Mouse (Mus musculus) megakaryocyte progenitor cell, adult 5-6 weeks (primary cell): ENCODE results near the gene Rcsd1. TPM values are rescaled to one million over a fixed set of nuclear protein-coding genes. Genes with fewer than 3 reads are reported as not detected.

Experiments
- ATAC-seq: replicated peaks from 2 replicates; pipeline ENCODE4 v1.8.0; 2016; ENCODE audit warnings: mild to moderate bottlenecking, moderate TSS enrichment, inconsistent platforms; ENCODE audit not compliant: poor library complexity
- total RNA-seq, 2 experiments: library from RNA; stranded (forward) in 1 of 2; stranded (reverse) in 1 of 2; fragments of 157-497, 149-512 nt in 1 of 2; fragments of 200-1000 nt in 1 of 2; gene quantifications; 2 replicates each; pipeline versions ENCODE4 v1.2.3 to v1.2.4; 2015 to 2017

Rcsd1 gene
- total RNA-seq, 2 experiments from 2014 or later, result 48.8 to 111 TPM

- peak; percentile 98 for ATAC-seq
Measured at GRCm38 (mm10) chr1:165634151-165634884, 75.2 kb downstream of the Rcsd1 start, which contains the start of gene Mpzl1. Gene Mpzl1 (minus strand): TSS chr1:165634538.

- ATAC-seq, result no peak
Measured at GRCm38 (mm10) chr1:165633345-165633744, 76.2 kb downstream of the Rcsd1 start.

GRCm38 (mm10) chr1:165631136-165631535 is 78.4 kb downstream of the Rcsd1 start:
- no peak for ATAC-seq

GRCm38 (mm10) chr1:165629975-165630374 is 79.6 kb downstream of the Rcsd1 start:
- no peak for ATAC-seq

- ATAC-seq, result peak; percentile 81
Measured at GRCm38 (mm10) chr1:165628603-165629002, 81.0 kb downstream of the Rcsd1 start.

- ATAC-seq, result no peak
Measured at GRCm38 (mm10) chr1:165625896-165626295, 83.7 kb downstream of the Rcsd1 start.

GRCm38 (mm10) chr1:165625058-165625457 is 84.5 kb downstream of the Rcsd1 start:
- ATAC-seq, result no peak

GRCm38 (mm10) chr1:165618201-165618624 is 91.3 kb downstream of the Rcsd1 start:
- ATAC-seq, result no peak

GRCm38 (mm10) chr1:165617166-165617891 is 92.2 kb downstream of the Rcsd1 start:
- ATAC-seq, result no peak

GRCm38 (mm10) chr1:165616652-165617051 is 92.9 kb downstream of the Rcsd1 start:
- no peak for ATAC-seq

- ATAC-seq, result no peak
Measured at GRCm38 (mm10) chr1:165614793-165615192, 94.8 kb downstream of the Rcsd1 start.

GRCm38 (mm10) chr1:165613926-165614325 is 95.6 kb downstream of the Rcsd1 start:
- ATAC-seq, result no peak

- ATAC-seq, result peak; percentile 48
Measured at GRCm38 (mm10) chr1:165612714-165613113, 96.8 kb downstream of the Rcsd1 start.

GRCm38 (mm10) chr1:165610321-165610999 is 99.1 kb downstream of the Rcsd1 start:
- no peak for ATAC-seq

GRCm38 (mm10) chr1:165609495-165610320 is 99.8 kb downstream of the Rcsd1 start:
- 0 out of 2 replicates have a peak, but pooled peaks have one; percentile 15 for ATAC-seq

GRCm38 (mm10) chr1:165608904-165609303 is 100.7 kb downstream of the Rcsd1 start:
- ATAC-seq, result no peak

- no peak for ATAC-seq
Measured at GRCm38 (mm10) chr1:165605774-165606173, 103.8 kb downstream of the Rcsd1 start.

- ATAC-seq, result no peak
Measured at GRCm38 (mm10) chr1:165605108-165605507, 104.4 kb downstream of the Rcsd1 start.

GRCm38 (mm10) chr1:165604203-165604602 is 105.4 kb downstream of the Rcsd1 start:
- peak; percentile 88 for ATAC-seq

- ATAC-seq, result peak; percentile 51
Measured at GRCm38 (mm10) chr1:165603218-165603617, 106.3 kb downstream of the Rcsd1 start.
